Mouse (Mus musculus): Measurements from ENCODE around the gene Wnt10b.

Gene Wnt10b

DNA sequence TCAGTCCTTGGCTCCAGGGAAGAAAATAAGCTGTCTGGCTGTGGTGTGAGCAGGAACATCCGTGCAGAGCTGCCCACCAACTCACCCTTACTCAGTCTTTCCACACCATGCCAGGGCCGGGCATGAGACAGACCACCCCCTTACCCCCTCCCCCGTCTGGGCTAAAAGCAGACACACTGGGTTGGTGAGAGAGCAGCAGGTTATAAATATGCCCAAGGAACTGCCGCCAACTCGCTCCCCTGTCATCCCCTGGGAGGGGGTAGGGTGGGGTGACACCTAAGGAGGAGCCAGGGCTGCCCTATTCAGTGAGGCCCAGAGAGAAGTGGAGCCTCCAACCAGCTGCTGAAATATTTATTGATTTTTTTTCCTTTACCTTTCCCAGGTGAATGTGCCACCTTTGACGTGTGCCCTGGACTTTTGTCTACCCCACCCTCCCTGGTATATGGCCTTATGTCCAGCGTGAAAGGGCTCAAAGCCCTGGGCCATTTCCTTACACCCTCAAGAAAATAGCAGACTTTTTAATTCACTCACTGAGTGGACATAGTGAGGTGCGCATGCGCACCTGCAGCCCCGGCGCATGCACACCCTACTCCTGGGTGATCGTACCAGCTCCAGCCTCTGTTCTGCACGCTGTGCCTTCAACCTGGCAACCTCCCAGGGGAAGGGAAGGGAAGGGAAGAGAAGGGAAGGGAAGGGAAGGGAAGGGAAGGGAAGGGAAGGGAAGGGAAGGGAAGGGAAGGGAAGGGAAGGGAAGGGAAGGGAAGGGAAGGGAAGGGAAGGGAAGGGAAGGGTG lies 19.0 kb upstream of the Wnt10b start:
- DNase-seq (ENCODE audit: low spot score): no peak

DNA sequence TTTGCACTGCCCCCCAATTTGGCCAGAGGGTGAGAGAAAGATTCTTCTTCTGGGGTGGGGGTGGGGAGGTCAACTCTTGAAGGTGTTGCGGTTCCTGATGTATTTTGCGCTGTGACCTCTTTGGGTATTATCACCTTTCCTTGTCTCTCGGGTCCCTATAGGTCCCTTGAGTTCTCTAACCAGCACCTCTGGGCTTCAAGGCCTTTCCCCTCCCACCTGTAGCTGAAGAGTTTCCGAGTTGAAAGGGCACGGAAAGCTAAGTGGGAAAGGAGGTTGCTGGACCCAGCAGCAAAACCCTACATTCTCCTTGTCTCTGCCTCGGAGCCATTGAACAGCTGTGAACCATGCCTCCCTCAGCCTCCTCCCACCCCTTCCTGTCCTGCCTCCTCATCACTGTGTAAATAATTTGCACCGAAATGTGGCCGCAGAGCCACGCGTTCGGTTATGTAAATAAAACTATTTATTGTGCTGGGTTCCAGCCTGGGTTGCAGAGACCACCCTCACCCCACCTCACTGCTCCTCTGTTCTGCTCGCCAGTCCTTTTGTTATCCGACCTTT lies 15.3 kb upstream of the Wnt10b start:
- DNase-seq (ENCODE audit: low spot score): no peak

DNA sequence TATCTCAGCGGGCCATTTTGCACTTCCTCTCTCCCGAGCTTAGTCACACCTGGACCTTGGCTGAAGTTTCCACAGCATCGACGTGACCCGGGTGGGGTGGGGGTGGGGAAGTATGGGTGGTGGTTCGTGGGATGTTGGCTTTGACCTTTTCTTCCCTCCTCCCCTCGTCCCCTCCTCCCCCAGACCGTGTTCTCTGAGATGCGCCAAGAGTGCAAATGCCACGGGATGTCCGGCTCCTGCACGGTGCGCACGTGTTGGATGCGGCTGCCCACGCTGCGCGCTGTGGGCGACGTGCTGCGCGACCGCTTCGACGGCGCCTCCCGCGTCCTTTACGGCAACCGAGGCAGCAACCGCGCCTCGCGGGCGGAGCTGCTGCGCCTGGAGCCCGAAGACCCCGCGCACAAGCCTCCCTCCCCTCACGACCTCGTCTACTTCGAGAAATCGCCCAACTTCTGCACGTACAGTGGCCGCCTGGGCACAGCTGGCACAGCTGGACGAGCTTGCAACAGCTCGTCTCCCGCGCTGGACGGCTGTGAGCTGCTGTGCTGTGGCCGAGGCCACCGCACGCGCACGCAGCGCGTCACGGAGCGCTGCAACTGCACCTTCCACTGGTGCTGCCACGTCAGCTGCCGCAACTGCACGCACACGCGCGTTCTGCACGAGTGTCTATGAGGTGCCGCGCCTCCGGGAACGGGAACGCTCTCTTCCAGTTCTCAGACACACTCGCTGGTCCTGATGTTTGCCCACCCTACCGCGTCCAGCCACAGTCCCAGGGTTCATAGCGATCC lies 14.5 kb upstream of the Wnt10b start:
- no peak for DNase-seq (ENCODE audit: low spot score)

DNA sequence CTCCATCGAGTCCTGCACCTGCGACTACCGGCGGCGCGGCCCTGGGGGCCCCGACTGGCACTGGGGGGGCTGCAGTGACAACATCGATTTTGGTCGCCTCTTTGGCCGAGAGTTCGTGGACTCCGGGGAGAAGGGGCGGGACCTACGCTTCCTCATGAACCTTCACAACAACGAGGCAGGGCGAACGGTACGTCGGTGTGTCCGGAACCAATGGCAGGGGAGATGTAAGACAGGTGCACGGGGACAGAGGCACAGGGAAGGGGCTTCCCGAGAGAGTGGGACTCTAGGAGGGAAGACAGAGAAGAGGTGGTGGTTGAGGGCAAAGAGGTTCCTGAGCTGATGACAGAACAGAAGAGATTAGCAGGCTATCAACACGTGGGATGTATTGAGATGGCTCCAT lies 13.8 kb upstream of the Wnt10b start:
- DNase-seq (ENCODE audit: low spot score): no peak

- DNase-seq (ENCODE audit: low spot score): no peak
These were observed 13.3 kb upstream of the Wnt10b start for GRCm38 (mm10) chr15:98791221-98791620.

- DNase-seq (ENCODE audit: low spot score): no peak
These were observed 12.8 kb upstream of the Wnt10b start for GRCm38 (mm10) chr15:98790761-98791160.

DNA sequence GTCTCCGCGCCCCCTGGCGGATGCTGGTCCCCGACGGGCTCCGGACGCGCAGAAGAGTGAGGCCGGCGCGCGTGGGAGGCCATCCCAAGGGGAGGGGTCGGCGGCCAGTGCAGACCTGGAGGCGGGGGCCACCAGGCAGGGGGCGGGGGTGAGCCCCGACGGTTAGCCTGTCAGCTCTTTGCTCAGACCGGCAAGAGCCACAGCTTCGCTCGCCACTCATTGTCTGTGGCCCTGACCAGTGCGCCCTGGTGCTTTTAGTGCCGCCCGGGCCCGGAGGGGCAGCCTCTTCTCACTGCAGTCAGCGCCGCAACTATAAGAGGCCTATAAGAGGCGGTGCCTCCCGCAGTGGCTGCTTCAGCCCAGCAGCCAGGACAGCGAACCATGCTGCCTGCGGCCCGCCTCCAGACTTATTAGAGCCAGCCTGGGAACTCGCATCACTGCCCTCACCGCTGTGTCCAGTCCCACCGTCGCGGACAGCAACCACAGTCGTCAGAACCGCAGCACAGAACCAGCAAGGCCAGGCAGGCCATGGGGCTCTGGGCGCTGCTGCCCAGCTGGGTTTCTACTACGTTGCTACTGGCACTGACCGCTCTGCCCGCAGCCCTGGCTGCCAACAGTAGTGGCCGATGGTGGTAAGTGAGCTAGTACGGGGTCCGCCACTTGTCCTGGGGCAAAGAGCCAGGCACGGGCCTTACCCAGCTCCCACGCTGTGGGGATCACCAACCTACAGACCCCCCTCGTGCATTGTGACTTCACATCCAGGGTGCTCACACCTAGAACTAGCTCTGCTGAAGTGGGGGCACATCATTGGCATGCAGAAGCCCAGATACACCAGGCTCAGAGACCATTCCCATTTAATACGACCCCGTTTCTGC lies 11.9 kb upstream of the Wnt10b start, which contains the start of gene Wnt1:
Gene Wnt1, plus strand, starts transcription at position 197 of the 875 bp plus-strand sequence.
- no peak for DNase-seq (ENCODE audit: low spot score)

- DNase-seq (ENCODE audit: low spot score): no peak
These were observed 11.2 kb upstream of the Wnt10b start for GRCm38 (mm10) chr15:98788972-98789660.

GRCm38 (mm10) chr15:98787930-98788329 lies 10.0 kb upstream of the Wnt10b start:
- DNase-seq (ENCODE audit: low spot score): no peak

GRCm38 (mm10) chr15:98785744-98786143 lies 7.8 kb upstream of the Wnt10b start:
- no peak for DNase-seq (ENCODE audit: low spot score)

- DNase-seq (ENCODE audit: low spot score): no peak
These were observed 3.2 kb upstream of the Wnt10b start for GRCm38 (mm10) chr15:98781166-98781565.

GRCm38 (mm10) chr15:98780573-98780972 lies 2.6 kb upstream of the Wnt10b start:
- no peak for DNase-seq (ENCODE audit: low spot score)

- DNase-seq (ENCODE audit: low spot score): no peak
These were observed 2.1 kb upstream of the Wnt10b start for GRCm38 (mm10) chr15:98780075-98780474.

- no peak for DNase-seq (ENCODE audit: low spot score)
These were observed 856 bp upstream of the Wnt10b start for GRCm38 (mm10) chr15:98778806-98779205.

DNA sequence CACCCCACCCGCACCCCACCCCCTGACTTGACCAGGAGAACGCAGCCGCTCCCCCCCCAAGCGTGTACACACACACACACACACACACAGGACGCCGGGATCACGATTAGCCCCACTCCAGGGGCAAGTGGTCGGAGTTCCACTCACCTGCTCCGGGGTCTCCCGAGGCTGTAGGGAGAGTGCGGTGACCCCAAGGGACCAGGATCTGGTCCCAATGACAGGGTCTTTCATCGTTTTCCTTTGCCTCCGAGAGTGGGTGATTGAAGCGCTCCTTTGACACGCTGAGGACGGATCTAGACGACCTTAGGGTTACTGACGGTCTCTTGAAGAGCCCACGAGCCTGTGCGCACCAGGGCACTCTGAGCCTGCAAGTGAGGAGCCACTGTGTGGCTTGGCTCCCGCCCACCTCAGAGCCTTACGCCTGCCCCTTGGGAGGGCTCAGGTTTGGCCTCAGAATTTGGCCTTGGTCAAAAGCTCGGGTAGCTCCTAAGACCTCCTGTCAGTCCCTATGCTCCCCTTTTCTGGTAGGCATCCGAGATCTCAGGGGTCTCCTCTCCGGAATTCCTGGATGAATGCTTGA lies 331 bp upstream of the Wnt10b start:
- DNase-seq (ENCODE audit: low spot score): no peak

DNA sequence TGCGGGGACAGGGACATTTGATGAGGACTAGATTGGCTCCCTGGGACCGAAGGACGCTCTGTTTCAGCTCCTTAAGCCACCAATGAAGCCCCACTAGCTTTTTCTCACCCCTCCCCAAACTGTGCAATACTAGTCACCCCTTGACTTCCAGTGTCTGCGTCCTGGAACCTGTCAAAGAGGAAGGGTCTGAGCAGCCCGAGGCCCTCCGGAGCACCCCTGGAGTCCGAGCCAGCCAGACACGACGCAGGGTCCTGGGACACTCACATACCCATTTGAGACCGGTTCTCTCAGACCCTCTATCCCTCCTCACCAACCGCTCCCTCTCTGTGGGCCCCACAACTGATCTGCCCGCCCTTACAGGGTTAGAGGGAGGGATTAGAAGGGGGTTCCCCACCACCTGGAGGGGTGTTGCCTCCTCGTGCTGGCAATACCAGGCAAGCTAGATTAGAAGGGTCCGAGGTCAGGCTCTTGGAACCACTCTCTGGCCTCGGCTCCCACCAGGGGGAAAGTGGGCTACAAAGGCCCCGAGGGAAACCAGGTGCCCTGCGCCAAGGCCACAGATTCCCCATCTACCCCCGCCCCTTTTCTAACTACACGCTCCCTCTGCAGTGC lies 839 bp downstream of the Wnt10b start:
- DNase-seq (ENCODE audit: low spot score): no peak

DNA sequence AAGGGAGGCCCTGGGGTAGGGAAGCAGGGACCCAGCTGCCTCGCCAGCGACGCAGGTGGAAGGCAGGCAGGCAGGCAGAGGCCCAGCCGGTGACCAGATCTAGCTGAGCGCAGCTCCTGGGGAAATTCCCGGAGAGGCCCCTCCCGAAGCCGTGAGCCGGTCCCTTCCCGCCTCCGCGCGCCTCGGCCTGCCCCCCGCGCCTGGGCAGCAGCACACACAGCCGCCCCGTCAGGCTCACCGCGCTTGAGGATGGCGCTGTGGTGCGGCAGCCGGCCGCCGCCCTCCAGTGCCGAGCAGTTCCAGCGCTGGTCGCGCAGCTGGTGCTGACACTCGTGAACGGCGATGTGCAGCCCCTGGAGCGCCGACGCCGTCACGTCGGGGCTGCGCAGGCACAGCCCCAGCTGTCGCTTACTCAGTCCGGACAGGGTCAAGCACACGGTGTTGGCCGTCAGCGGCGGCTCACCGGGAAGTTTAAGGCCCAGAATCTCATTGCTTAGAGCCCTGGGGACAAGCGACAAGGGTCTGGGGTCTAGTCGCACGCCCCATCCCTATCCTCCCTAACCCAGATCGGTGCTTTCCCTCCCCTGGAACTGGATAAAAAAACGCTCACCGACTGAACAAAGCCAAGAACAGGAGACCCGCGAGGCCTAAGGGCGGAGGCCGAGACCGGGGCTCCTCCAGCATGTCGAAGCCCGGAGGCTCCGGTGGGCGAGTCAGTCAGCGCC lies 1.5 kb downstream of the Wnt10b start:
- no peak for DNase-seq (ENCODE audit: low spot score)

DNA sequence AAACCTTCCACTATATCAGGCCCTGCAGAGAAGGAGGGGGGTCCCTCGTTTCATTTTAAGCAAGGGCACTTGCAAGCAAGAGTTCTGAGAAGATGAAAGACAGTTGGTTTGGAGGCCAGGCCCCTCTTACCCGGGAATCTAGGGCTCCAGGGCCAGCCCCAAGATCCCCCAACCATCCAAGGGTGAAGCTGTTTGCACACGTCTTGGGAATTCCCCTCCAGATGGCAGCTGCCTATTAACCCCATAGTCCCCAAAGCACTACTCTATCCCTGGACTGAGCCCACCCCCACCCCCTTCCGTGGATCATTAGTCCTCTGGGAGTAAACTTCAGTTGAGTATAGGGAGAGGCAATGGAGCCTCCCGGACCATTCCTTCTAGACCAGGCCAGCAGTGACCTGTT lies 2.4 kb downstream of the Wnt10b start:
- no peak for DNase-seq (ENCODE audit: low spot score)

- no peak for DNase-seq (ENCODE audit: low spot score)
These were observed 3.9 kb downstream of the Wnt10b start for GRCm38 (mm10) chr15:98774096-98774495.

Data from embryo, embryonic 10.5 days (tissue).